Mouse (Mus musculus) cerebellum, adult 11 months (tissue): ENCODE data around the gene Snrnp27.

ENCODE experiments used
- DNase-seq: peaks from one replicate; pipeline ENCODE4 v3.0.0; 2022

Gene Snrnp27

DNA sequence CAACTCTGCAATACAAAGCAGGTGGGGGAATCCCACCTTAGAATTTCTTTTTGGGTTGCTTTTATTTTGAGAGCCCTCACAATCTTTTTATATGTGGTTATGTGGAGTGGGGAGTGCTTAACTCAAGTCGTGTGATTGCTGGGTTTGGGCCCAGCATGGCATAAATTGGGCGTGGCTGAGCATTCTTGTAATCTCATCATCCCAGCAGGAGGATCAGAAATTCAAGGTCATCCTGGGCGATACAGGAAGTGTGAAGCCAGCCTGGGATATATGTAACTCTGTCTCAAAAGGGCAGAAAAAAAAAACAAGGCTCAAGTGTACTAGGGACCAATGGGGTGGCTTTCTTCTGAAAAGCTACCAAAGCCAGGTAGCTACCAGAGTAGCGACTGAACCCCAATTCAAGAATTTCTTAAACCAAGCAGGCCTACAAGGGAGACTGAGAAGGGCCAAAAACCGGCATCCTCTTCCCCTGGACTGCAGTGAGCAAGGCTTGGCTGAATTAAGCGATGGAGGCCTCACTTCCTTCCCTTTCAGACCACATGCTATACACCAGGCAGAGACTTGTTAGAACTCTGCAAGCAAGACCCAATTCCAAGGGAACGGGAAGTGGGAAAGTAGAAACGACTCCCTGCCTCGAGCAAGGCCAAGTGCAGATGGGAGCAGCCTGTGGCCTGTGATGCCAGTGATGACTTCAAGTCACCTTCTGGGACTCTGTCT is 24.0 kb downstream of the Snrnp27 start:
- DNase-seq, result no peak

DNA sequence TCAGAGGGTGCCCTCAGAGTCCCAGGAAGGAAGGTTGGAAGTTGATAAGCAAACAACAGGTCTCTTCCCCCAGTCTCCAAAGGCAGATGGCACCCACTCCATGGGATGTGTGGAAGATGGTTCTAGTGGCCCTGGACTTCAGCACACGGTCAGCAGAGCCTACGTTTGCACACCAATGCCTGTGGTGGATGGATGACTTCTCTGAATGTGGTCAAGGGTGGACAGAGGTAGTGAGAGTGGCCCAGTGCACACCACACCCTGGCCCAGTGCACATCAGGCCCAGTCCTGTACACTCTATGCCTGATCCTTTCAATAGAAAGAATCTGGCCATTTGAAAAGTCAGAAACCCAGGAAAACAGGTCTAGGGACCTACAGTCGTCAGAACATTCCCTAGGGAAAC is 25.8 kb downstream of the Snrnp27 start:
- DNase-seq, result no peak

DNA sequence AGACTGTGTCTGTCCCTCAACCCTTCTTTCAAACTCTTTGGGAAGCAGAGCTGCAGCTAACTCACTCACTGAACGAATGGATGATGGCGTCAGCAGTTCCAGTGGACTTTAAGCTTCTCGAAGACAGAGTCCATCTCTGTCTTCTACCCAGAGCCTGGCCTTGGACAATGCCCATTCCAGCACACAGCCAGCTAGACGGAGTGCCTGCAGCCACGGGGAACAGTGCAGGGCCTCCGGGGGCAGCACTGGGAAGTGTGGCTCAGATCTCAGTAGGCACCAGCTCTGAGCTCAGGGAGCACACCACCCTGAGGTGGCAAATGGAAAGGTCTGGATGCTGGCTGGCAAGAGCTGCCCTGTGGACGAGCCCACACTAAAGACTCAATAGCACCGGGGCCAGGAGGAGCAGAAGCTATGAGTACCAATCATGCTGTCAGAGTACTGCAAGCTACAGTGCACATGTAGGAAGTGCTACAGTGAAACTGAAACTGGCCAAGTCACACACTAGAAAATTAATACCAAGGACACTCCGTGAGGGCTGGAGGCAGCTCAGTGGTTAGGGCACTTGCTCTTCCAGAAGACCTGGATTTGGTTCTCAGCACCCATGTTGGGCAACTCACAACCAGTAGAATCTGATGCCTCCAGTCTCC is 29.9 kb downstream of the Snrnp27 start:
- no peak for DNase-seq

DNA sequence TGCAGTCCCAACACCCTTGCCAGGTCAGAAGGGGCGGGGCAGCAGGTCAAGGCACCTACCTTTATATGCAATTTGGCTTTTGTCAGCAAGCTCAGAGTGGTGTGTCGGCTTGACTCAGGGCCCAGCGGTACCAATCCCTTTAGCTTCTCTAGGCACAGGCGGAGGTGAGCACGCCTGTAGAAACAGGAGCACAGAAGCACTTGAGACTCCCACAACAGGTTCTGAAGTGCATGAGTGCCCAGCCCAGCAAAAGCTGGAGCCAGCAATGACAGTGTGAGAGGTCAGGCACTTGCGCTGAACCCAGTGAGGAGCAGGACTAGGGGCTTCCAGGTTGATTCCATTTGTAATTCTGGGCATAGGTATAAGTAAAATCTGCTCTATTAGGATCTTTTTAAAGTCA is 31.3 kb downstream of the Snrnp27 start:
- DNase-seq, result no peak

DNA sequence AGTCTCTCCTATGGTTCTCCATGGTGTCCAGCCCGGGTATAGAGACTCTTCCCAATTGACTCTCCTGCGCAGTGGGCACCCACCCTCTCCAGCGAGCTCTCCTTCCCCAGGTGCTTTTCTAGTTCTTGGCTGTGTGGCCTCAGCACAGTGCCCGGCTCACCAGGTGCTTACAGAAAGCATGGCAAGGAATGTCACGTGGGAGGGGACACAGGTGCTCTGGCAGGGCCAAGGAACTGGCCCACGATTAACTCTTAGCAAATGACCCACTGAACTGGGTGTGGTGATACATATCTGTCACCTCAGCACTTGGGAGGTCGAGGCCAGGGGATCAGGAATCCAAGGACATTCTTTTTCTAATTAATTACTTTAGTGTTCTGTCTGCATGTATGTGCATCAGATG is 38.2 kb downstream of the Snrnp27 start:
- no peak for DNase-seq

DNA sequence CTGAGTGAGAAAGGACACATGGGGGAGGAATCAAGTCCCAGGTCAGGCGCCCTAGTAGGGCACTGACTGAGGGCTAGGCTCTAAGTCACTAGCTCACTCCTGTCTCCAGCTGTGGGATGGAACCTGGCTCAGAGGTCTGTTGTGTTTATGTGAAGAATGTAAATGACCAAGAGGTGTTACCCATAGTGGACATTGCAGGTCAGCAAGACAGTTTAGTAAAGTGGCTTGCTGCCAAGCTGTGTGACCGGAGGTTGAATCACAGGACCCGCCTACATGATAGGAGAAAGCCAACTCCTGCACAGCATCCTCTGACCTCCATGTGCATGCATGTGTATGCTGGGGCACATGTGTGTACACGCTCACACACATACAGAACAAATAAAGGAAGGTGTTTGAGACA is 38.8 kb downstream of the Snrnp27 start:
- DNase-seq, result no peak

DNA sequence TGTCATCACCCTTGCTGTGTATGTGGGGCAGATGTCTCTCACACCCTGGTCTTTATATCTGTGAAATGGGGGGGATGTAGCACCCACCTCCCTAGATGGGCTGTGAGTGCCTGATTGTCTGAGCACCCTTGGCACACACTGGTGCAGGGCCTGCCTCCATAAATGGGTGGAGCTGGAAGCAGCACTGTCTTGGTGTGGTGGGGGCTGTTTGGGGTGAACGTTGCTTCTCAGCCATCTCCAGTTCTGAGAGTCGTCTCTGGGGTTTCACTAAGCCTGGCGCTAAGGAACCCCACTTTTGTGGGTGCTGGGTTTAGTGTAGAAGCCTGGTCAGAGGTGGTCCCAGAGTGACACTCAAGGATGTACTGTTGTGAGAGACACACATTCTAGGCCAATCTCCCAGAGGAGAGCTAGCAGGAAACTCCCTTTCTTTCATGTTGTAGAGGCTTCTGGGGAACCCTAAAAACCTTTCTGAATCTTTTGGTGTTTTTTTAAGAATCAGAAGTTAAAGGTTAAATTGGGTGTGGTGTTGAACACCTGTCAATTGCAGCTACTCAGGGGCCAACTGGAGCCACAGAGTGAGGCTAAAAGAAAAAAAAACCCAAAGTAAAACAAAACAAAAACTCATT is 39.4 kb downstream of the Snrnp27 start:
- no peak for DNase-seq

DNA sequence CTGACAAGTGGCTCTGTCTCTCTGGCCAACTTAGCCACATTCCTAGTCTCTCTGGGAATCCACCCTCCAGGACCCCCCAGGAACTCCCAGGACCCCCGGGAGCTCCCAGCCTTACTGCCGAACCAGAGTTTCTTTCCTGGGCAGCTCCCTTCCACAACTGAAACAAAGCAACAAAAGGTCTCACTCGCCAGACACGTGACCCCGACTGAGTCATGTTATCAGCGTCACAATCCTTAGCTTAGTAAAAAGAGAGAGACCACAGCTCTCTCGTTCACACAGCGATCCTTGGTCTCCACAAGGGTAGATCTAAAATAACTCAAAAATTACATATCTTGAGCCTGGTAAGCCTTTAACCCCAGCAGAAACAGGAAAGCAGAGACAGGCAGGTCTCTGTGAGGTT is 42.6 kb downstream of the Snrnp27 start:
- no peak for DNase-seq

DNA sequence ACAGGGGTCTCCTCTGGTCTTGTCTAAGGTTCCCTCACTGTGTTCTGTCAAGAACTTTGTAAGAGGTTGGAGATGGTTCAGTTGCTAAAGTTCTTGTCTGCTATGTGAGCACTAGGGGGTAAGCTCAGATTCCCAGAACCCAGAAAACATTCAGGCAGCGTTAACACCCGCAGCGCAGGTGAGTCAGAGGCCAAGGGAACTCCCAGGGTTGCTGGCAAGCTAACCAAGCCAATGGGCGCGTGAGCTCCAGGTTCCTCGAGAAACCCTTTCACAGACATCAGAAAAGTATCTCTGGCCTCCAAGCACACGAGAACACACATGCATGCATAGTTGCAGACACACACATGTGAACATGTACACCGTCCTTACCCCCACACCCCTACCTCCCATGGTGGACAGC is 43.5 kb downstream of the Snrnp27 start:
- DNase-seq, result no peak

DNA sequence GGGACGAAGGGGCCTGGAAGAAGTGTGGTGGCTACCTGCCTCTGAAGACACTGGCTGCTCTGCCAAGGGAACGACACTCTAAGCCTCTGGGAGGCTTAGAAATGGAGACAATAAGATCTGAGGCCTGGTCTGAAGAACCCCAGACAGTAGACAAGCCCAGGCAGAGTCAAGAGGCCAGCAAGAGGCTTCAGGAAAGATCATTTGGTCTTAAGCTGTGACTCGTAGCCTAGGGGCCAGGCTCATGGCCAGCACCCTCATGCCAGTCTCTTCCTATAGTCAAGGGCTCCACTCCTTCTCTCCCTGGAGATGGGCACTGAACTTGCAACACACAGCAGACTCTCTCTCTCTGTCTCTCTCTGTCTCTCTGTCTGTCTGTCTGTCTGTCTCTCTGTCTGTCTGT is 44.2 kb downstream of the Snrnp27 start:
- no peak for DNase-seq

DNA sequence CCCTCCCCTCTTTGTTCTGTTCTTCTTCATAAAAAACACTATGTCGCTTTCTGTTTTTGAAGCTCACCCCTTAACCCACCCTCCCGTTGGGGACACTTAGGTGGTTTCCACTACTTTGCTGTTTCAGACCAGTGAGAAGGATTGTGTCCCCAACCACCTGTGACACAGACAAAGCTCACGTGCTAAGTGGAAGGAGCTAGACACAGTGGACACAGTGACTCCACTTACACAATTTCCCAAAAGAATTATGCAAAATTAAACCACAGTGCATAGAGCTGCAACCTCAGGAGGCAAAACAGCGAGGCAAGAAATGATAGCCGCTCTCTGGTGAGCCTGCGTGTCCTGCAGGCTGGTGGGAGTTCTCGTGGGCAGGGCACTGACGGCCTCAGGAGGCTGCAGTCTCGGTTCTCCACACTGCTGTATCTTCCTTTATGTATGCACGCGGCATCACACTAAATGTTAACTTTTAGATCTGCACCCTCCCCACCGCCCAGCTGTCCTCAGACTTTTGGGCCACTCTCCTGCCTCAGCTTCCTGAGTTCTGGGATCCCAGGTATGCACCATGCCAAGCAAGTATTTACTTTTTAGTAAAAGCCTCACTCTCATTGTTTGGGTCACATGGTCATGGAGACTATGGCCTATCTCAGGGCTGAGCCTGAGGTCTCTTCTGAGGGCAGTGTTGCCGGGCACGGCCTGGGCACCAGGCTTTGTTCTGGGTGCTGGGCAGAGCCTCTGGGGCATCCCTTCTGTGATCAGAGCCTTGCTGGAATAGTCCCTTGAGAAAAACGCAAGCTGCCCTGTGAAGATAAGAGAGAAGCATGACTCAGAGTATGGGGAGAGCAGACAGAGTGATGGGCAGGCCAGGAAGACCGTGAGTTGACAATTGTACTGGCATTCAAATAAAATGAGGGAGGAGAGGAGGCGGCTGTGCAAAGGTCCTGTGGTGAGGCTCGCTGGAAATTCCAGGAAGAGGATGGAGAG is 44.9 kb downstream of the Snrnp27 start:
- no peak for DNase-seq

DNA sequence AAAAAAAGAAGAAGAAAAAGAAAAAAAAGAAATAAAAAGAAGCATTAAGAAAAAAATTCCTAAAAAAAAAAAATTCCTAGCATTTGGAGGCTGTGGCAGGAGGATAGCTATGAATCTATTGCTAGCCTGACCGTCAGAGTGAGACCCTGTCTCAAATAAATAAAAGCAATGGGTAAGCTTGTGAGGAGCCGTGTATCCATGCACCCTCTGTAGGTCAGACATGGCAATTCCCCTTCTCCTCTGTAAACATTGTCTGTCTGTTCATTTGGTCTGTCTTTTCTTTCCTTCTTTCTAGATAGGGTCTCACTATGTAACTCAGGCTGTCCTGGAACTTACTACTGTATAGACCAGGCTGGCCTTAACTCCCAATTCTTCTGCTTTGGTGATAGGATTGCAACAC is 45.9 kb downstream of the Snrnp27 start:
- DNase-seq, result no peak

DNA sequence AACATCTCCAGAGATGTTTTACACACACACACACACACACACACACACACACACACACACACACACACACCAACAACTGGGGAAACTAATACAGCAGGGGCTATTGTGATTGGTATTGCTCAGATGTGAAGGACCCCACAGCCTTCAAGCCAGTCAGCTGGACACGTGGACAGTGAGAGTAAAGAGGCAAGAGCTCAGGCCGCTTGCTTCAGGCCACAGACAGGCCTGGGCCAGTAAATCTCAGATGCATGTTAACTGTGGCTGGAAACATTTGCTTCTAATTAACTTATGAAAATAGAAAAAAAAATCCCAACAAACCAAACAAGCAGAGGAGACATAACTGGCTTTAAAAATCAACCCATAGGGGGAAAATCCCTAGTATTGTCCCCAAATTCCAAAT is 46.5 kb downstream of the Snrnp27 start:
- no peak for DNase-seq

DNA sequence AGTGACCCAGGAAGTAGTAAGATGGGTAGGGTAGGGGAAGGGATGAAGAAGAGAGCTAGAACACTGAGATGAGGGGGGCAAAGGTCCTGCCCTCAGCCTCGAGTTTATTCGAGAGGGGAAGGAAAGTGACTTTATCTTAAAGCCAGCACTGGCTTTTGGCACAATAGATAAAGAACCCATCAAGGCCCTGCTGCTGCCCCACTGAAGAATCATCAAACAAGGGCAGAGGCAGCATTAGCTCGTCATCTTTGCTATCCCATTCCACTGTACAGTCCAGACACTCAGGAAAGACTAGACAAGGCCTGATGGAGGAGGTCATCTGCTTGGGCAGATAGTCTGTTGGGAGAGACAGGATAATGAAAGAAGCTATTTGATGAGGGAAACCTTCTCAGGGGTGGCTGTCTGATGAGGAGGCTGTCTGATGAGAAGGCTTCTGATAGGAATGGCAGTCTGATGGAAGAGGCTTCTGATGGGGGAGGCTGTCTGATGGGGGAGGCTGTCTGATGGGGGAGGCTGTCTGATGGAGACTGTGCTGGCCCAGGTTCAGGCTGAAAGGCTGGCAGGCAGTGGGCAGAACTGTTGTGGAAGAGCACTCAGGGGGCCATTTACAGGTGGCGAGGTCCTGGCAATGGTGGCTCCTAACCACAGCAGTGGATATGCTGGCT is 47.0 kb downstream of the Snrnp27 start:
- DNase-seq, result no peak

DNA sequence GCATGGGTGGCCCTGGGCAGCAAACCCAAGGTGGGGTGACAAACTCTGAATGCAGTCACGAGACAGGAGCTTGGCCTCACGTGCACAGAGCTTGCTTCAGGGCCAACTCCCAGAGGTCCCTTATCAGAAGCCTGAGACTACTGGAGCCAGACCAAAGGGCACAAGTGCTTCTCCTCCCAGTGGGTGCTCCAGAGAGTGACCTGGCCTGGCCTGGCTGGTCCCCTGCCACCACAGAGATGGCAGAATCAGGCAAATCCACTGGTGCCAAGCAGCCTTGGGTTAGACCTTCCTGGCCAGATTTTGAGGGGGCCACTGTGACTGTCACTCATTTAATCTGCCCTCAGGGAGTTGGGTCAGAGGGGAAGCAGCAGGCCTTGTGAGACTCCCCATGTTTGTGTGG is 47.8 kb downstream of the Snrnp27 start:
- DNase-seq, result no peak

DNA sequence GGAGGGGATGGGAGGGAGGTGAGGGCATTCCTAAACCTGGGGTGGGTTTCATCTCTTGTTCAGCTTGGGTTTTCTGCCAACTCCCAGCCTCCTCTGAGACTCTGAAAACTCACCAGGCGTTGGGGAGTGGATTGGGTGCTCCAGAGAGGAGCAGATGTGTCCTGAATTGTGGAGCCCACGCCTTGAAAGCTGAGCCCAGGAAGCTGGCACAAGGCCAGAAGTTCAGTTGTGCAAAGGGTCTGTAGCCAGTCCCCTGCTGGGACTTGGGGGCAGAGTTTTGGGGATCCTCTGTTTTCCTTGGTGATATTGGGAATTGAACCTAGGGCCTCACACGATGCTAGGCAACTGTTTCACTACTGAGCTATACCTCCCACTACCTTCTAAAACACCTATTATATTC is 54.2 kb downstream of the Snrnp27 start:
- no peak for DNase-seq

DNA sequence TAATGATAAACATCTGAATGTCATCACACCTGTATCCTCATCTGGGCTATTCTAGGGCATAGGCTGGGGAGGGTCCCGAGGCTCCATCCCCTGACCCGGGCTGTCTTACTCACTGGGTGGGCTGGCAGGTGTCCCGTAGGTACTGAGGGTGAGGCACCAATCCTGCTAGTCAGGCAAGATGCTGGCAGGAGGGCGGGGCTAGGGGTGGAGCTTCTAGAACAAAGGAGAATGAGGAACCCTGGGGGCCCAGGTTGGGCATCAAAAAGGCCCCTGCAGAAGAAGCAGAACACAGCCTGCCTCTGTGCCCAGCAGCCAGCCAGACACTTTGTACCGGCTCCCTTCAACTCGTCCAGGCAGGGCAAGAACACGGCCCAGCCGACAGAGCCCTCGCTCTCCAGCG is 56.4 kb downstream of the Snrnp27 start, which contains the start of gene Asprv1:
Asprv1 (plus strand) TSS at position 219 of the 400 bp plus-strand sequence.
- DNase-seq, result no peak
